Mouse (Mus musculus): ENCODE results near the gene Nln. TPM values are rescaled to one million over a fixed set of nuclear protein-coding genes. Genes with fewer than 3 reads are reported as not detected.

Gene Nln
- polyA plus RNA-seq, 2 experiments: 5.3 to 13.7 TPM

DNA sequence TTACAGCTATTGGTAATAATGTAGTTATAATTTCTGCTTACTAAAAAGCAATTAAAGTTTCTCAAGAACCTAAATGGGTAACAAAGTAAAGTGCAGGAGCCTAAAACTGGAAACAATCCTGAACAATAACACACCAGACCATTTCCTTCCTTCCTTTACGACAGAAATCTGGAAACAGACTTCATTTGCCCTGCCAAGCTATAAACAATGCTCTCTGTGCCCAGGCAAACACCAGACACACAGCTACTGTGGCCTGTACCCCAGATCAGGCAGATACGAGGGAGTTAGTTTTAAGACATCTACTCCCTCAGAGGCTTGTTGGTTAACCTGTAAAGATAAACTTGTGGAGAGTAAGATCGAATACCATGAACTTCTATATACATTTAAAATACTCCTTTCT, 38.7 kb downstream of the Nln start:
- no peak overlapping the region for H3K4me3 ChIP-seq (ENCODE audit: insufficient read depth in 1 of 2, low read depth in 2 of 2, low read length in 2 of 2)
- peaks cover 0 to 3% of the 10 kb centered on the region in 2 experiments; a peak in 1 of 4 replicates for H3K4me1 ChIP-seq (replicated peaks; ENCODE audit: control insufficient read depth in 2 of 2, insufficient read depth in 2 of 2, low read length in 1 of 2)
- no peak overlapping the region for H3K4me2 ChIP-seq (ENCODE audit: low read depth)
- 56% methylated on average over 3 of the region's 3 CpGs for whole genome bisulfite sequencing (ENCODE audit: insufficient replicate concordance)
- H3K27ac ChIP-seq: no peak overlapping the region
- ATAC-seq (ENCODE audit: insufficient read depth) (no peak), DNase-seq (ENCODE audit: low read depth in 3 of 3, low spot score in 3 of 3) (no peak)
- H3K27me3 ChIP-seq (ENCODE audit: control insufficient read depth, insufficient read depth, low read length): no peaks in the 10 kb centered on the region
- no peaks in the 10 kb centered on the region for H3K9me3 ChIP-seq (ENCODE audit: control insufficient read depth, low read length)
- TF ChIP-seq CTCF (IDR thresholded peaks at IDR 0.05; ENCODE audit: low read depth) (no peak), EP300 (IDR thresholded peaks at IDR 0.05; ENCODE audit: low read depth) (no peak)
- no peaks in the 10 kb centered on the region for H3K36me3 ChIP-seq (replicated peaks; ENCODE audit: control insufficient read depth, insufficient read depth, low read depth)
- H3K9ac ChIP-seq (replicated peaks): no peak overlapping the region

DNA sequence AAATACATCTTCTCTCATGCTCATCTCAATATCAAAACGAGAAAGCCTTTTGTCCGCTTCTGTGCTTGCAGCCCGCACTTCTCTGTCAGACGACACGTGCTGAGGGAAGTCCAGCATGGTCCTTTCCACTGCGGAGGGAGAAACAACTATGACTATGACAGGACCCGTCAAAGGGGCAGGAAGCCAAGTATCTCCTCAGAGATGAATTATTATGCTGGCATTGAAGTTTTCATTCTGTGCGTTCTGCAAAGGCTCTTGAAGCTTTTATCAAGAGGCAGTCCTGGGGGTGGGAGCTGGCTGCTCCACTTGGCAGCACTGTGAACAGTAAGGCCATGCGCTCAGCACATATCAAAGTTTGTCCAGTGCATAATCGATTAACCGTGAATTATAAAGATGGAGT, 40.2 kb downstream of the Nln start:
- Histone ChIP-seq H3K27ac (no peak overlapping the region), H3K9me3 (ENCODE audit: control insufficient read depth, low read length) (no peaks in the 10 kb centered on the region), H3K4me1 (replicated peaks; ENCODE audit: control insufficient read depth in 2 of 2, insufficient read depth in 2 of 2, low read length in 1 of 2) (no peaks in the 10 kb centered on the region), H3K4me3 (ENCODE audit: insufficient read depth in 1 of 2, low read depth in 2 of 2, low read length in 2 of 2) (no peak overlapping the region), H3K9ac (replicated peaks) (no peak overlapping the region), H3K36me3 (replicated peaks; ENCODE audit: control insufficient read depth, insufficient read depth, low read depth) (no peaks in the 10 kb centered on the region), H3K4me2 (ENCODE audit: low read depth) (no peak overlapping the region), H3K27me3 (ENCODE audit: control insufficient read depth, insufficient read depth, low read length) (no peaks in the 10 kb centered on the region)
- WGBS (ENCODE audit: insufficient replicate concordance): 77% methylated on average over 11 of the region's 11 CpGs
- DNase-seq (ENCODE audit: low read depth in 3 of 3, low spot score in 3 of 3): no peak
- TF ChIP-seq CTCF (IDR thresholded peaks at IDR 0.05; ENCODE audit: low read depth) (no peak), EP300 (IDR thresholded peaks at IDR 0.05; ENCODE audit: low read depth) (no peak)
- ATAC-seq (ENCODE audit: insufficient read depth): no peak

GRCm38 (mm10) chr13:104065649-104066347, 43.6 kb downstream of the Nln start:
- ATAC-seq (ENCODE audit: insufficient read depth) (no peak), DNase-seq (ENCODE audit: low read depth in 3 of 3, low spot score in 3 of 3) (no peak)
- H3K27me3 ChIP-seq (ENCODE audit: control insufficient read depth, insufficient read depth, low read length): no peaks in the 10 kb centered on the region
- no peaks in the 10 kb centered on the region for H3K36me3 ChIP-seq (replicated peaks; ENCODE audit: control insufficient read depth, insufficient read depth, low read depth)
- H3K4me2 ChIP-seq (ENCODE audit: low read depth): no peak overlapping the region
- H3K4me3 ChIP-seq (ENCODE audit: insufficient read depth in 1 of 2, low read depth in 2 of 2, low read length in 2 of 2): no peak overlapping the region
- H3K9ac ChIP-seq (replicated peaks): no peak overlapping the region
- H3K27ac ChIP-seq: no peak overlapping the region
- no peaks in the 10 kb centered on the region for H3K9me3 ChIP-seq (ENCODE audit: control insufficient read depth, low read length)
- no peaks in the 10 kb centered on the region for H3K4me1 ChIP-seq (replicated peaks; ENCODE audit: control insufficient read depth in 2 of 2, insufficient read depth in 2 of 2, low read length in 1 of 2)
- 56% methylated on average over 2 of the region's 2 CpGs for WGBS (ENCODE audit: insufficient replicate concordance)
- TF ChIP-seq CTCF (IDR thresholded peaks at IDR 0.05; ENCODE audit: low read depth) (no peak), EP300 (IDR thresholded peaks at IDR 0.05; ENCODE audit: low read depth) (no peak)

- ATAC-seq (ENCODE audit: insufficient read depth): no peak
- TF ChIP-seq EP300 (IDR thresholded peaks at IDR 0.05; ENCODE audit: low read depth): no peak
- TF ChIP-seq CTCF (IDR thresholded peaks at IDR 0.05; ENCODE audit: low read depth): no peak
- no peak for DNase-seq (ENCODE audit: low read depth in 3 of 3, low spot score in 3 of 3)
- 77% methylated on average over 9 of the region's 9 CpGs for WGBS (ENCODE audit: insufficient replicate concordance)
- no peak overlapping the region for H3K27ac ChIP-seq
- H3K9me3 ChIP-seq (ENCODE audit: control insufficient read depth, low read length): no peaks in the 10 kb centered on the region
- H3K4me2 ChIP-seq (ENCODE audit: low read depth): no peak overlapping the region
- H3K4me3 ChIP-seq (ENCODE audit: insufficient read depth in 1 of 2, low read depth in 2 of 2, low read length in 2 of 2): no peak overlapping the region
- H3K27me3 ChIP-seq (ENCODE audit: control insufficient read depth, insufficient read depth, low read length): no peaks in the 10 kb centered on the region
- no peak overlapping the region for H3K9ac ChIP-seq (replicated peaks)
- peaks cover 0 to 1% of the 10 kb centered on the region in 2 experiments; a peak in 1 of 4 replicates for H3K4me1 ChIP-seq (replicated peaks; ENCODE audit: control insufficient read depth in 2 of 2, insufficient read depth in 2 of 2, low read length in 1 of 2)
- H3K36me3 ChIP-seq (replicated peaks; ENCODE audit: control insufficient read depth, insufficient read depth, low read depth): no peaks in the 10 kb centered on the region
Observed at GRCm38 (mm10) chr13:104063061-104063460, 46.4 kb downstream of the Nln start.

- Histone ChIP-seq H3K27ac (no peak overlapping the region), H3K27me3 (ENCODE audit: control insufficient read depth, insufficient read depth, low read length) (no peaks in the 10 kb centered on the region), H3K36me3 (replicated peaks; ENCODE audit: control insufficient read depth, insufficient read depth, low read depth) (no peaks in the 10 kb centered on the region), H3K4me2 (ENCODE audit: low read depth) (no peak overlapping the region), H3K4me1 (replicated peaks; ENCODE audit: control insufficient read depth in 2 of 2, insufficient read depth in 2 of 2, low read length in 1 of 2) (peaks cover 0 to 1% of the 10 kb centered on the region in 2 experiments; a peak in 1 of 4 replicates), H3K9me3 (ENCODE audit: control insufficient read depth, low read length) (no peaks in the 10 kb centered on the region), H3K9ac (replicated peaks) (no peak overlapping the region), H3K4me3 (ENCODE audit: insufficient read depth in 1 of 2, low read depth in 2 of 2, low read length in 2 of 2) (no peak overlapping the region)
- WGBS (ENCODE audit: insufficient replicate concordance): 53% methylated on average over 2 of the region's 2 CpGs
- no peak for ATAC-seq (ENCODE audit: insufficient read depth)
- TF ChIP-seq CTCF (IDR thresholded peaks at IDR 0.05; ENCODE audit: low read depth) (no peak), EP300 (IDR thresholded peaks at IDR 0.05; ENCODE audit: low read depth) (no peak)
- no peak for DNase-seq (ENCODE audit: low read depth in 3 of 3, low spot score in 3 of 3)
Observed at GRCm38 (mm10) chr13:104061975-104062750, 47.3 kb downstream of the Nln start.
